Mouse (Mus musculus): ENCODE measurements at regions not wholly inside any gene's neighbourhood (a gene's known extent, or its start where the extent isn't known, plus 50 kb on each side); places are given as distances from the start of the nearest gene placed in this dataset.
"Not testable (repeated sequence)": the region's sequence is repeated elsewhere in the genome, so short reads cannot be mapped to it uniquely, and the experiment has no call there.

GRCm38 (mm10) chrX:97141170-97142085 is 69.0 kb downstream of the Pgr15l start:
- peak; percentile 82 for ATAC-seq
- peak overlapping the region; percentile 20 for H3K4me3 ChIP-seq (ENCODE audit: low read depth, low read length)
- H3K4me1 ChIP-seq (ENCODE audit: control insufficient read depth, insufficient read depth, low read length), result not testable (repeated sequence)

GRCm38 (mm10) chrX:97142237-97142636 is 69.8 kb downstream of the Pgr15l start:
- Histone ChIP-seq H3K9ac (ENCODE audit: low read length) (peak overlapping the region; percentile 8; the same call in 1 of the 2 replicates), H3K27ac (ENCODE audit: low read depth, low read length) (no peak overlapping the region), H3K9me3 (replicated peaks; ENCODE audit: control insufficient read depth, low read length) (no peaks in the 10 kb centered on the region), H3K4me1 (ENCODE audit: control insufficient read depth, insufficient read depth, low read length) (no peaks in the 10 kb centered on the region), H3K36me3 (ENCODE audit: control insufficient read depth, insufficient read depth, low read length) (no peaks in the 10 kb centered on the region), H3K4me2 (ENCODE audit: low read length) (peak overlapping the region; percentile 41), H3K27me3 (replicated peaks; ENCODE audit: control insufficient read depth, insufficient read depth, low read length) (no peaks in the 10 kb centered on the region), H3K4me3 (ENCODE audit: low read depth, low read length) (peak overlapping the region; percentile 20)
- peak; percentile 0 for DNase-seq (ENCODE audit: low spot score)
- ATAC-seq, result 0 out of 2 replicates have a peak, but pooled peaks have one; percentile 32

More at GRCm38 (mm10) chrX:97141170-97142085, 69.0 kb downstream of the Pgr15l start:
- not testable (repeated sequence) for H3K27me3 ChIP-seq (replicated peaks; ENCODE audit: control insufficient read depth, insufficient read depth, low read length); H3K9ac ChIP-seq (ENCODE audit: low read length); H3K27ac ChIP-seq (ENCODE audit: low read depth, low read length); H3K9me3 ChIP-seq (replicated peaks; ENCODE audit: control insufficient read depth, low read length); H3K36me3 ChIP-seq (ENCODE audit: control insufficient read depth, insufficient read depth, low read length)
- peak overlapping the region; percentile 41; the same call in 1 of the 2 replicates for H3K4me2 ChIP-seq (ENCODE audit: low read length)
- peak; percentile 21 for DNase-seq (ENCODE audit: low spot score)
- whole genome bisulfite sequencing, result 55% methylated on average over 17 of the region's 27 CpGs

- no peak for DNase-seq (ENCODE audit: low spot score)
- Histone ChIP-seq H3K4me1 (ENCODE audit: control insufficient read depth, insufficient read depth, low read length) (no peaks in the 10 kb centered on the region), H3K9me3 (replicated peaks; ENCODE audit: control insufficient read depth, low read length) (no peaks in the 10 kb centered on the region), H3K4me3 (ENCODE audit: low read depth, low read length) (no peak overlapping the region), H3K27me3 (replicated peaks; ENCODE audit: control insufficient read depth, insufficient read depth, low read length) (no peaks in the 10 kb centered on the region), H3K27ac (ENCODE audit: low read depth, low read length) (no peak overlapping the region), H3K9ac (ENCODE audit: low read length) (no peak overlapping the region), H3K36me3 (ENCODE audit: control insufficient read depth, insufficient read depth, low read length) (no peaks in the 10 kb centered on the region), H3K4me2 (ENCODE audit: low read length) (no peak overlapping the region)
- no peak for ATAC-seq
- WGBS, result 87% methylated on average over 2 of the region's 2 CpGs
Measured at GRCm38 (mm10) chrX:97156155-97156554, 83.8 kb downstream of the Pgr15l start.

All from forebrain, embryonic 14.5 days (tissue).